Mouse (Mus musculus): ENCODE data around the gene Col16a1. TPM values are rescaled to one million over a fixed set of nuclear protein-coding genes. Genes with fewer than 3 reads are reported as not detected.

Col16a1 gene
- polyA plus RNA-seq, 1 experiment from 2014 or later = 59.5 TPM

DNA sequence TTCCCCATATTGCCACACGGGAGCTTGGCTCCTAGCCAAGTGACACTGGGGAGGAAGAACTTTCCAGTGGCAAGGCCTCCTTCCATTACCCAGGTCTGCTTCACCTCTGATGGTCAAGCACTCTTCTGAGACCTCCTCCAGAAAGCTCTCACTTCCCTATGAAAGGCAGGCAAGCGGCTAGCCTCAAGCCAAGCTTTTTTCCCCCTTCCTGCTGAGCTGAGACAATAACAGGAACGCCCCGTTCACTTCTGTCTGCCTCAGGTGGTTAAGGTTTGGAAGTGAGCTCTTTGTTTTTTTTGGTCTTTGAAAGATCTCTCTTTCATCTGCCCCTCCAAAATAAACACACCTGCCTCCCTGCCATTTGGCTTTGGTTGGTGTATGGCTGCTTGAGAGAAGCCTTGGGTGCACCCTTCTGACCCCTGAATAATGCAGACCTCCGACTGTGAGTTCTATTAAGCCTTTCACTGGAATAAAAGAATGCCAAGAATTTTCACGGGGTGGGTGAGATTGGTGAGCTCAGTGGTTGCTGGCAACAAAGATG lies 54.5 kb downstream of the Col16a1 start, which contains the start of gene Pef1:
TSS of gene Pef1 (plus strand) at position 448 of the 541 bp plus-strand sequence.
- 11% methylated on average over 6 of the region's 6 CpGs for WGBS
- H3K9ac ChIP-seq = peak within 1 kb of the TSS; percentile 11; the same call in 1 of the 2 replicates
- H3K27ac ChIP-seq (ENCODE audit: low read depth) = peak within 1 kb of the TSS; percentile 69
- no peak within 1 kb of the TSS for H3K4me3 ChIP-seq (ENCODE audit: low read depth, low read length)
- no peaks in the 10 kb centered on the region for H3K9me3 ChIP-seq (ENCODE audit: low read depth, low read length)
- ATAC-seq (ENCODE audit: insufficient read depth) = peak; percentile 50
- peaks cover 5% of the 10 kb centered on the region; the same call in 1 of the 2 replicates for H3K36me3 ChIP-seq (ENCODE audit: insufficient read depth)
- H3K27me3 ChIP-seq (ENCODE audit: insufficient read depth, low read length) = no peaks in the 10 kb centered on the region
- peak within 1 kb of the TSS; percentile 35 for H3K4me2 ChIP-seq
- no peak for TF ChIP-seq CTCF (IDR thresholded peaks at IDR 0.05; ENCODE audit: low read depth)
- peaks cover 20% of the 10 kb centered on the region for H3K4me1 ChIP-seq (ENCODE audit: insufficient read depth)
- peak; percentile 64 for DNase-seq

DNA sequence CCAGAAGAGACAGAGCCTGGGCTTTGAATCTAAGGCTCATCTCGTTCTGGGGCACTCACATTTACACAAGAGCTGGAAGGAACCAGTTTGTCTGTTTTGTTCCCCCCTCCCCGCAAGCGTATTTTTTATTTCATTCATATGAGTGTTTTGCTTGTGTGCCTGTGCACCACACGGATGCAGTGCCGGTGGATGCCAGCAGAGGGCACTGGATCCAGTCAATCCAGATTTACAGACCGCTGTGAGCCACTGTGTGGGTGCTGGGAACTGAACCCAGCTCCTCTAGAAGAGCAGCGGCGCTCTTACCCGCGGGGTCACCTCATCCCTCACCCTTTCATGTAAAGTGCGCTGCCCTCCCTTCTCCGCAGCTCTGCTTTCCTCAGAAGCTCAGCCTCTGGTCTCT lies 56.0 kb downstream of the Col16a1 start:
- DNase-seq = no peak
- Histone ChIP-seq H3K9ac (no peak overlapping the region), H3K27me3 (ENCODE audit: insufficient read depth, low read length) (no peaks in the 10 kb centered on the region), H3K4me2 (no peak overlapping the region), H3K36me3 (ENCODE audit: insufficient read depth) (peaks cover 1% of the 10 kb centered on the region; the same call in 1 of the 2 replicates), H3K4me3 (ENCODE audit: low read depth, low read length) (no peak overlapping the region), H3K27ac (ENCODE audit: low read depth) (no peak overlapping the region), H3K4me1 (ENCODE audit: insufficient read depth) (peaks cover 20% of the 10 kb centered on the region), H3K9me3 (ENCODE audit: low read depth, low read length) (no peaks in the 10 kb centered on the region)
- ATAC-seq (ENCODE audit: insufficient read depth) = no peak
- WGBS = 77% methylated on average over 12 of the region's 12 CpGs
- peak; percentile 47; the same call in 1 of the 2 replicates for TF ChIP-seq CTCF (IDR thresholded peaks at IDR 0.05; ENCODE audit: low read depth)

DNA sequence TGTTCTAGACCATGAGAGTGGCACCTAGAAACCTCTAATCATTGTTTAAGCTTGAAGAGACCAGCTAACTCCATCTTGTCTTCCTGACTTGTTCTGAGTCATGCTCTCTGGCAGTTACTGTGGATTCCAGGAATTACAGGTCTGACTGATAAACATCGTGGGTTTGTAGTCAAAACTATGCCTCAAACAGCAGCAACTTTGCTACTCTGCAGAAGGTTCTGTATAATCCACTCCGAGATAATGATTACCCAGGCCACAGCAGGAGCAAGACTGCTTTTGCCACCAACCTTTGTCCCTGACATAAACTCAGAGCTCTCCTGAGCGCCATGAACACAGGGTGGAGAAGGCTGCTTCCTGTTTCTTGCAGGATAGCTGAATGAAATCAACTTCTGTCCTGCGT lies 56.9 kb downstream of the Col16a1 start:
- Histone ChIP-seq H3K9ac (no peak overlapping the region), H3K36me3 (ENCODE audit: insufficient read depth) (no peaks in the 10 kb centered on the region), H3K27me3 (ENCODE audit: insufficient read depth, low read length) (no peaks in the 10 kb centered on the region), H3K4me3 (ENCODE audit: low read depth, low read length) (no peak overlapping the region), H3K4me2 (no peak overlapping the region), H3K9me3 (ENCODE audit: low read depth, low read length) (no peaks in the 10 kb centered on the region), H3K27ac (ENCODE audit: low read depth) (no peak overlapping the region), H3K4me1 (ENCODE audit: insufficient read depth) (peaks cover 25% of the 10 kb centered on the region)
- DNase-seq = no peak
- ATAC-seq (ENCODE audit: insufficient read depth) = no peak
- WGBS = 77% methylated on average over 4 of the region's 4 CpGs
- TF ChIP-seq CTCF (IDR thresholded peaks at IDR 0.05; ENCODE audit: low read depth) = no peak

DNA sequence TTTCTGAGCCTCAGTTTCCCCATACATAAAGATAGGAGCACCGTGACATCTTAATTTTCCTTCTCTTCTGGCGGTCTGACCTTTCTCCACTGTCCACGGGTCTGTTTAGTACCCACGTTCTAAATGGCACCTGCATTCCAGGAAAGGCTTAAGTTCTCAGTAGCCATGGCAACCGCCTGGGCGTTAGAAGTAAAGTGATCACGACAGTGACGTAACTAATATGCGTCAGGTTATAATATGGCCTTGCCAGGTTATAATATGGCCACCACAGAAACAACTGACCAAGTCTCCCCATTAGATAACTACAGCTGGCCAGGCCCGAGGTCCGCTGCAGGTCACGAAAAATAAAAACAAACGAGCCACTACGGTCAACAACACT lies 59.4 kb downstream of the Col16a1 start:
- ATAC-seq (ENCODE audit: insufficient read depth) (peak; percentile 50), DNase-seq (no peak)
- H3K36me3 ChIP-seq (ENCODE audit: insufficient read depth) = no peaks in the 10 kb centered on the region
- H3K27me3 ChIP-seq (ENCODE audit: insufficient read depth, low read length) = no peaks in the 10 kb centered on the region
- no peak for TF ChIP-seq CTCF (IDR thresholded peaks at IDR 0.05; ENCODE audit: low read depth)
- no peaks in the 10 kb centered on the region for H3K9me3 ChIP-seq (ENCODE audit: low read depth, low read length)
- peak overlapping the region; percentile 88 for H3K27ac ChIP-seq (ENCODE audit: low read depth)
- H3K9ac ChIP-seq = peak overlapping the region; percentile 72; the same call in 1 of the 2 replicates
- H3K4me3 ChIP-seq (ENCODE audit: low read depth, low read length) = peak overlapping the region; percentile 71
- H3K4me1 ChIP-seq (ENCODE audit: insufficient read depth) = peaks cover 6% of the 10 kb centered on the region; the same call in 1 of the 2 replicates
- WGBS = 13% methylated on average over 14 of the region's 14 CpGs
- H3K4me2 ChIP-seq = peak overlapping the region; percentile 87

DNA sequence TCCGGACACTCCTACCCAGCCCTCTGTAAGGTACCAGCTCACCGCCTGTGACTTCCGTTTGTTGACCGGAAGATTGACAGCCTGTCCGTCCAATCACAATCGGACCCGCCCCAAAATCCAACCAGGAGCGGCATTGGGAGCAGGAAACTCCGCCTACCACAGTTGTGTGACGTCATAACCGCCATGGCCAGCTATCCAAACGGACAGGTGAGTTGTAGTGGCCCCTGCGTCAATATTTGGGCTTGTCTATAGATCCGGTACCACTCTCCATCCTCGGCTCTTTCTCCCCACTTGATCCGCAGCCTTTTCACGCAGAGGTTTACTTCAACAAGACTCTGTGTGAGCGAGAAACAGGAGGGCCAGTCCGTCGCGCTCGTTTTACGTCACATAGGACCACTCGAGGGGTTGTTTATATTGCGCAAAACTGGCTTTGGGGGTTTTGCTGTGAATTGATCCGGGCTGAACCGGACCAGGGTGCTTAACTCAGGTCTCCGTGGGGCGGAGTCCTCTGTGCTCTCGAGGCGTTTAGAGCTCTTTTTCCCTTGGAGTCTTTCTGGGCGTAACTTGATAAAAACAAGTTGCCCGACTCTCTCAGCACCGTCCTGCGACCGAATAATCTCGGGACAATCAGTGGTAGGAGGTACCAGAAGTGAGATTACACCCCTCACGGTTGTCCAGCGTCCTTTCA lies 59.9 kb downstream of the Col16a1 start:
- WGBS = under 1% methylated on average over 39 of the region's 39 CpGs
- Histone ChIP-seq H3K9ac (peak overlapping the region; percentile 72), H3K27me3 (ENCODE audit: insufficient read depth, low read length) (no peaks in the 10 kb centered on the region), H3K27ac (ENCODE audit: low read depth) (peak overlapping the region; percentile 88), H3K4me1 (ENCODE audit: insufficient read depth) (peaks cover 5% of the 10 kb centered on the region; the same call in 1 of the 2 replicates), H3K36me3 (ENCODE audit: insufficient read depth) (0 out of 2 replicates have a peak, but pooled peaks cover 2% of the 10 kb centered on the region), H3K4me3 (ENCODE audit: low read depth, low read length) (peak overlapping the region; percentile 71), H3K4me2 (peak overlapping the region; percentile 87), H3K9me3 (ENCODE audit: low read depth, low read length) (no peaks in the 10 kb centered on the region)
- DNase-seq (peak; percentile 100), ATAC-seq (ENCODE audit: insufficient read depth) (peak; percentile 93)
- no peak for TF ChIP-seq CTCF (IDR thresholded peaks at IDR 0.05; ENCODE audit: low read depth)

DNA sequence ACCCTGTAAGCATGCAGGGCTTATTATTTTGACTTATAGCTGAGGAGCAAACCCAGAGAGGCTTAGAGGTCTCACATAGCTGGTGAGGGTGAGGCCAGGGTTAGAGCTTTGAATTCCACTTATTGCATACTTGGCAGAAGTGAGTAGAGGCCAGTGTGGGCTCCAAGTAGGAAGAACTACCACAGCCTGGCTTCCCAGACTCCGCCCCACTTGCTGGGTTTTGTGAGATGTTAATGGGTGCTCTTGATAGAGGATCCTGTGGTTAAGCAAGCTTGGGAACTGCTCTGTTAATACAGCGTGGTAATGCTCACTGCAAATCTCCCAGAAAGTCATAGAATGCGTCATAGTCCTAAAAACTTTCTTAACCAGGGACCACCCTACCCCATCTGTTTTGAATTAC lies 61.3 kb downstream of the Col16a1 start:
- Histone ChIP-seq H3K4me1 (ENCODE audit: insufficient read depth) (peaks cover 5% of the 10 kb centered on the region; the same call in 1 of the 2 replicates), H3K4me2 (0 out of 2 replicates have a peak overlapping the region, but pooled peaks have one; percentile 87), H3K9ac (no peak overlapping the region), H3K4me3 (ENCODE audit: low read depth, low read length) (no peak overlapping the region), H3K27me3 (ENCODE audit: insufficient read depth, low read length) (no peaks in the 10 kb centered on the region), H3K36me3 (ENCODE audit: insufficient read depth) (peaks cover 7% of the 10 kb centered on the region; the same call in 1 of the 2 replicates), H3K9me3 (ENCODE audit: low read depth, low read length) (no peaks in the 10 kb centered on the region), H3K27ac (ENCODE audit: low read depth) (no peak overlapping the region)
- ATAC-seq (ENCODE audit: insufficient read depth) (no peak), DNase-seq (no peak)
- no peak for TF ChIP-seq CTCF (IDR thresholded peaks at IDR 0.05; ENCODE audit: low read depth)
- 79% methylated on average over 3 of the region's 3 CpGs for WGBS

DNA sequence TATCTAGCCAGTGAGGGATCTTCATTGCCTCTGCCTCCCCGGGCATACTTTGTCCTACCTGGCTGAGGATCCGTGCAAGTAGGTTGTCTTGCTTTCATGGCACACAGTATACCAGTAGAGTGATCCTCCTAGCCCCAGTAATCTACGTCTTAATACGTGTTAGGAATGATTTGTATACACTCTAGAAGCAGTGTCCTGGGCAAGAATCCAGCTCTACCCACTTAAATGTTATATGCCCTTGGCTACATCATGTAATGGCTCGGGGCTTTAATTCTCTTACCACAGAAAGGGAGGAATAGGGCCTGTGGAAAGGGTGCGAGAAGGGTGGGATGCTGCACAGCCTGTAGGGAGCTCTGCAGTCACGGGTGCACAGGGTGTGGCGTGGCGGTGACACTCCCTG lies 62.0 kb downstream of the Col16a1 start:
- H3K9me3 ChIP-seq (ENCODE audit: low read depth, low read length) = no peaks in the 10 kb centered on the region
- no peaks in the 10 kb centered on the region for H3K27me3 ChIP-seq (ENCODE audit: insufficient read depth, low read length)
- peaks cover 5% of the 10 kb centered on the region; the same call in 1 of the 2 replicates for H3K4me1 ChIP-seq (ENCODE audit: insufficient read depth)
- no peak overlapping the region for H3K4me2 ChIP-seq
- WGBS = 86% methylated on average over 9 of the region's 9 CpGs
- no peak for ATAC-seq (ENCODE audit: insufficient read depth)
- no peak overlapping the region for H3K9ac ChIP-seq
- TF ChIP-seq CTCF (IDR thresholded peaks at IDR 0.05; ENCODE audit: low read depth) = no peak
- DNase-seq = no peak
- H3K36me3 ChIP-seq (ENCODE audit: insufficient read depth) = peaks cover 7% of the 10 kb centered on the region; the same call in 1 of the 2 replicates
- H3K27ac ChIP-seq (ENCODE audit: low read depth) = no peak overlapping the region
- no peak overlapping the region for H3K4me3 ChIP-seq (ENCODE audit: low read depth, low read length)
